Mouse (Mus musculus) lung, postnatal 25 days (tissue): ENCODE results near the gene Hoga1.
A peak's percentile ranks its signal among the peaks of the same experiment; 100 is the strongest.

Experiments used
- DNase-seq: peaks from one replicate; pipeline ENCODE4 v3.0.0; 2022; ENCODE audit warnings: low spot score

The Hoga1 gene

GRCm38 (mm10) chr19:42021681-42022541, 23.5 kb upstream of the Hoga1 start:
- DNase-seq = no peak

- no peak for DNase-seq
Observed at GRCm38 (mm10) chr19:42022542-42022848, 22.9 kb upstream of the Hoga1 start.

DNA sequence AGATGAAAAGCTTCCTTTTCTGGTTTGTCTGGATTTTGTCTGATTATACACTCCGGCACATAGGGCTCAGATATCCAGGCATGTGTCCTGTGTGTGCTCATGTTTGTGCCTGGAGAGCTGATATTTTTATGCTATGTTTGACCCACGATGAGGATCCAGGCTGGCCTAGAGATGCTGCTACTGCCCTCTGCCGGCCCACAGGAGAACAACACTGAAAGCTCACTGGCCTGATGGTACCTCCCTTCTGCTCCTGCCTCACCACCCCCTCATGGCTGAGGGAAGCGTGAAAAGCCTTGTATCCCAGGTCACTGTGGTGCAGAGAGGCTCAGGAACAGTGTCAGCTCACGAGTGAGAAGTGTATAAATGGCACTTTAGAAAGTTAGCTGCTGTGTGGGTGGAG, 19.3 kb upstream of the Hoga1 start:
- DNase-seq = peak; percentile 82

GRCm38 (mm10) chr19:42031112-42031511, 14.3 kb upstream of the Hoga1 start:
- DNase-seq = no peak

- no peak for DNase-seq
Observed at GRCm38 (mm10) chr19:42033611-42034010, 11.8 kb upstream of the Hoga1 start.

- DNase-seq = no peak
Observed at GRCm38 (mm10) chr19:42034146-42034775, 11.1 kb upstream of the Hoga1 start.

- DNase-seq = no peak
Observed at GRCm38 (mm10) chr19:42034881-42035455, 10.4 kb upstream of the Hoga1 start.

GRCm38 (mm10) chr19:42035456-42036248, 9.8 kb upstream of the Hoga1 start, which contains the start of gene Ankrd2:
Gene Ankrd2 (plus strand): TSS chr19:42036000.
- DNase-seq = peak; percentile 91

DNA sequence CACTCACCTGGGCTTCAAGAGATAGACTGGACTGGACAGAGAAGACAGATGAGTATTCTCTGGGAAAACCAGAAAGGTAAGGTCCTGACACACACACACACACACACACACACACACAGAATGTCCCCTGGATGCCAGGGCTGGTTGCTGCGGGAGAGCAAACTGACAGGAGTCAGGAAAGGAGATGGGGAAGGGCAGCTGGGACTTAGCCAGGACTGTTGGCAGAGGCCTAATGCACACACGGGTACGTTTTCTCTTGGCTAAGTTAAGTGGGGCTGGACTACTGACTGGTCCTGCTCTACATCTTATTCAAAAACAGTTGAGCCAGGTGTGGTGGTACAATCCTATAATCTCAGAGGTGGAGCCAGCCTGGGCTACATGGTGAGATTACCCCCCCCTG, 9.1 kb upstream of the Hoga1 start:
- DNase-seq = no peak

- no peak for DNase-seq
Observed at GRCm38 (mm10) chr19:42037167-42037702, 8.2 kb upstream of the Hoga1 start.

DNA sequence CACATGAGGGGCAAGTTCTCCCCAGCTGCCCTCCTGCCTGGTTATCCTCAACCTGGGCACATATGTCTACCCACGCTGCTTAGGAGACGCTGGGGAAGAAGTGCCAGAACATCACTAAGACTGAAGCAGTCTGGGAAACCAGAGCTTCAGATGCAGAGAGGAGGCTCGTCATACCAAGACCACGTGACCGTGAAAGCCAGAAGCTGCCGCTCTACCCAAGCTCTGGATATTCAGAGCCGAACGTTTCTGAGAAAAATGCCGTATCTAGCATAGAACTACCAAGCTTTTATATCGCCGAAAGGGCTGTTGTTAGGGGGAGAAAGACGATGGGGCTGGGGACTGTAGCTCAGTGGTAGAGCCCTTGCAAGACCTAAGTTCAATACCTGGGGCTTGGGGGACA, 7.1 kb upstream of the Hoga1 start:
- DNase-seq = no peak

- no peak for DNase-seq
Observed at GRCm38 (mm10) chr19:42043988-42044387, 1.4 kb upstream of the Hoga1 start.

- no peak for DNase-seq
Observed at GRCm38 (mm10) chr19:42050251-42050650, 4.8 kb downstream of the Hoga1 start.

- DNase-seq = no peak
Observed at GRCm38 (mm10) chr19:42051351-42051750, 5.9 kb downstream of the Hoga1 start.

DNA sequence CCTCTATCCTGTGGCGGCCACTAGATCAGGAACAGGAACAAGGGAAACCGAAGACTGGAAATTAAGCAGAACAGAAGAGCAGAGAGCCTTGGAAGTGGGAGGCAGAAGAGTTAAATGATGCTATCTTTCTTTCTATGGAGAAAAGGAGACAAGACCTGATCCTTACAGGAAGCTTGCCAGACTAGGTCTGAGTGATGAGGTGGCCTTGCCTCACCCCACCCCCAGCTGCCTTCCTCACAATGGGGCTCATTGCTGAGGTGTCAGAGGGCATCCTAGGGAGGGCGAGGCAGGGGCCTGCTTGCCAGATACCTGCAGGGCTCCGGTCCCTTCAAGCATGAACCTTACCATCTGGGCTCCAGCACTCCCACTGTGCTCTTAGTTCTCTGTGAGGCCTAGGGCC, 6.5 kb downstream of the Hoga1 start, which contains the start of gene 4933411K16Rik:
Gene 4933411K16Rik, plus strand, starts transcription at position 301 of the 400 bp plus-strand sequence.
- DNase-seq = no peak

DNA sequence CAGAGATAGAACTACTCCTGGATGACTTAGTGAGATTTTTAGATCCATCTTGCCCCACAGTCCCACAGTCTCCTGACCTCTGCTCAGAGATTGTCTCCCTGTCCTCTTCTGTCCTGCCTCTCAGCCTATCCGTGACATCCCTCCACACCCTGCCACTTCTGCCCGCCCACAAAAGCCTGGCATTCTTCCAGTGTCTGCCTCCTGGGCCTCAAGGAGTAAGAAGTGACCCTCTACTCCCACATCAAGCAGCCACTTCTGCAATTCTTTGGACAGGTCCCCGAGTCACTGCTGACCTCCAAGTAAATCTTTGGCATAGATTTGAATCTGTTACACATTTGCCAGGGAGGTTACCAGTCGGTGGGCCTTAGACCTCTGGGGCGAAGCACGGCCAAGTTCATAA, 8.8 kb downstream of the Hoga1 start:
- peak; percentile 37 for DNase-seq

DNA sequence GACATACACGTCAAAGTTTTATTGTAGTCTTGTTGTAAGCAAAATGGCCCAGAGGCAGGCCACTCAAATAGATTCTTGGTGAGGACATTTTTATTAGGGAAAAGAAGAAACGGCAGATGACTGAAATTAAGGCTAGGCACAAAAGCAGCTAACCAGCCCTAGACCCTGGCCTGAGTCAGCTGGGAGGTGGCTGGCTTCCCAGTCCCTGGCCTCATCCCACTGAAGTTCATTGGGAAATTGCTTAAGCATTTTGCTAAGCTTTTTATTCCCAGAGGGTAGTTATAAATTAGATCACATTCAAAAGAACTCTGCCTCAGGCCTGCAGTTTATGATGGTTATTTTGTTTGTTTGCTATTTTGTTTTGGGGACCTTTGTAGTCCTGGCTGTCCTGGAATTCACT, 10.5 kb downstream of the Hoga1 start:
- DNase-seq = no peak

GRCm38 (mm10) chr19:42056719-42057409, 11.5 kb downstream of the Hoga1 start:
- DNase-seq = no peak

DNA sequence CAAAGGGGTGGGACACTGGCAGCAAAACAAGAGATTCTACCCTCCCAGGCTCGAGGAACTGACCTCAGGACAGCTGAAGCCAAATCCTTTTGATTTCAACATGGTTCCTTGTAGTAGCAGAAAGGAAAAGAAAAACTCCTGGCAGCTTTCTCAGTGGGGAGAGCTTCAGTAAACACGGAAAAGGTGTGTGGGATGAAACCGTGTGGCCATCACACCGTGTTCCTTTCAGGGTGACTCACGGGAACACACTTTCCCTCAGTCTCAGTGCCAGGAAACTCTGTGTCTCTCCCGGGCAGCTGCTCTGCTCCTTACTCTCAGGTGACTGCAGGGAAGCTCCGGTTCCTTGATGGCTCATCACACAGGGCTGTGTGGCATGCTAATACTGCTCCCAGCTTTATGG, 13.0 kb downstream of the Hoga1 start:
- no peak for DNase-seq

DNA sequence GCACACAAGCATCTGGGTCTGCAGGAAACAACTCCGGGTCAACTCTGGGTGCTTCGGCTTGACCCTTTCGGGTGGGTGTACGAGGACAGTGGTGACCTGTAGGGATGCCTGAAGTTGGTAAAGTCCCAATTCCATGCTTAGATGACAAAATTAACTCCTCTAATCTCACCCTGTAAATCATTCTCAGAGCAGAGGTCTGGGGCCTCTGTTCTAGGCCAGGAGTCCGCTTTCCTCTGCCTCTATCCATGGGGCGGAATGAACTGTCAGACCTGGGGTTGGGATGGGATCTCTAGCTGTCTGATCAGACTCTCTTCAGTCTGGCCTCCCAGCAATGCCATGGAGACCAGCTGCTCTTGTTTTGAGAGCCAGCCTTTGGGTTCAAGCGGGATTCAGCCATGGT, 16.0 kb downstream of the Hoga1 start:
- DNase-seq = no peak

DNA sequence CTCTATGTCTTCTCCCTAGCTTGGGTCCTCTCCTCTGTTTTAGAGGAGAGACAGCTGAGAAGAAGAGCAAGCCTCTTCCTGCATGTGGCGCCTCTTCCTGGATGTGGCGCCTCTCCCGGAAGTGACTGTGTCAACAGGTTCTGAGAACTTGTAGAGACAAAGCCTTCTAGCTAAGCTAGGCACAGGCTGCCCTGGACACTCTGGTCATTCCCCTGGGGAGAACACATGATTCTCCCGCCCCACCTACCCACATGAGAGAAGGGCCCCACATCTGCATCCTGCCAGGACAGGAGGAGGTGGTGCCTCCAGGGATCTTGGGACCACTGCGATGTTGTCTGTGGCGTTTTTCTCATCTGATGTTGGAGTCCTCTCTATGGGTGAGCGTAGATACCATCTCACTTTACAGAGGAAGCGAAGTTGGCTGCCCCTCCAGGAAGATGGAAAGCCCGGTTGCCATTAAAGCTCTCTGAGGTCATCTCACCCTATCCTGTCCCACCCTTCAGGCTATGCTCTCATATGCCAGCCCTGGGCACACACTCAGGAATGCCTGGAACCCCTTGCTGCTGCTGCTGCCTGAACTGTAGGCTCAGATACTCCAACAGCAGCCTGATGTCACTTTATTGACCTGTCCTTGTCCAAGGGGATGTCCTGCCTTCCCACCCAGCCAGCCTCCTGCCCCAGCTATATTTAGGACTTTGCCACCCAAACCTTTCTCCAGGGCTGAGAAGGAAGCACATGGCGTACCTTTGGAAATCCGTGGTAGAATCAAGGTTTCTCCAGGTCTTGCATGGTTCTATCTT, 23.2 kb downstream of the Hoga1 start:
- peak; percentile 75 for DNase-seq
